Mouse (Mus musculus) cerebellum, adult (tissue): ENCODE measurements around the gene Olfr806.

Experiments used
- ATAC-seq: cut with Nextera tagmentation; 2 replicates; pipeline ENCODE4 v1.9.2; 2017; ENCODE audit warnings: mild to moderate bottlenecking, moderate library complexity, mixed read lengths; ENCODE audit not compliant: insufficient number of reproducible peaks, low FRiP score, low TSS enrichment

The Olfr806 gene

GRCm38 (mm10) chr10:129741821-129742220, at the start of gene Olfr806:
Gene Olfr806, minus strand, starts transcription at chr10:129741921.
- no peak for ATAC-seq

- ATAC-seq = no peak
Observed at GRCm38 (mm10) chr10:129778123-129778522, 36.4 kb upstream of the Olfr806 start.

- no peak for ATAC-seq
Observed at GRCm38 (mm10) chr10:129774338-129774737, 32.6 kb upstream of the Olfr806 start, which contains the start of gene Olfr809. Gene Olfr809, plus strand, starts transcription at chr10:129774638.

GRCm38 (mm10) chr10:129765182-129765581, 23.5 kb upstream of the Olfr806 start, which contains the start of gene Olfr808:
Gene Olfr808, plus strand, starts transcription at chr10:129765482.
- ATAC-seq = no peak

- ATAC-seq = no peak
Observed at GRCm38 (mm10) chr10:129757693-129758092, 16.0 kb upstream of the Olfr806 start, which contains the start of gene Olfr807. Gene Olfr807, minus strand, starts transcription at chr10:129757793.

GRCm38 (mm10) chr10:129729275-129729674, 12.4 kb downstream of the Olfr806 start, which contains the start of gene Olfr805:
Gene Olfr805, minus strand, starts transcription at chr10:129729375.
- ATAC-seq = no peak

GRCm38 (mm10) chr10:129702910-129703309, 38.8 kb downstream of the Olfr806 start, which contains the start of gene Olfr804:
Gene Olfr804, plus strand, starts transcription at chr10:129703210.
- ATAC-seq = no peak

- ATAC-seq = no peak
Observed at GRCm38 (mm10) chr10:129694186-129694585, 47.5 kb downstream of the Olfr806 start, which contains the start of gene Olfr803. Gene Olfr803, minus strand, starts transcription at chr10:129694286.

- ATAC-seq = no peak
Observed at GRCm38 (mm10) chr10:129688069-129688468, 53.7 kb downstream of the Olfr806 start, which contains the start of gene Olfr802. Gene Olfr802, minus strand, starts transcription at chr10:129688169.
